Mouse (Mus musculus) kidney, postnatal 36 days (tissue): ENCODE measurements around the gene Iqgap2.

Source experiments
- DNase-seq, 2 experiments: peaks; one replicate each; pipeline ENCODE4 v3.0.0; 2021 to 2022; ENCODE audit warnings: mixed read lengths in 2 of 2

The Iqgap2 gene

DNA sequence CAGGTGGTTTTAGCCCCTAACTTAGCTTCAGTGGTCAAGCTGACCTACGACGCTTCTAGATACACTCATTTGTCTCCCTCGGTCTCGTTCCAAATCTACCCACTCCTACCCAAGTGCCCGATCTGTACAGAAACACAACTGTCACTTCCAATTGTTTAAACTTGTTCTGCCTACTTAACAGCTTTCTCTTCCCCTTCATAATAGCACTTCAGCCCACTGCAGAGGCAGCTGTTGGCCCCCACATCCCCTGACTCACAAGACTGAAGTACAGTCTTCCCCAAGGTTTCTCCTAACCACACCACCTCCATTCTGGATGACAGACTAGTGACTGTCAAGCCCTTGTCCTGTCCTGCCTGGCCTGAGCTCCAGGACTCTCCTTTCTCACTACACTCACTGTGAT lies 63.1 kb downstream of the Iqgap2 start:
- no peak for DNase-seq

DNA sequence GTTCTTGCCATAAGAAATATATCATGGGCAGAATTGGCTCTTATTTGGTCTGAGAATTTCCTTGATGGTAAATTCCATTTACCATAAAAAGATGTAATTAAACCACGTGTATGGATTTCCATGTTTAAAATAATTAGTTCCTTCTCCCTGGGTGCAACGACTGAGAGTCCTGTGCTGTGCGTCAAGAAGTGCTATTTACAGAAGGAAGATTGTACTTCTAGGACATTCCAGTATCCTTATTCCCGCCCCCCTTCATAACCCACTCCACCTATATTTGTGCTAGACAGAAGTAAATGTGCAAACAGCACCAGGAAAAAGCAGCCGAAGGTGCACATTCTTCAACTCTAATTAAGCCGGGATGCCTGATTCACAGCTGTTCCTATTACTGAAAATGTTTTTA lies 65.5 kb downstream of the Iqgap2 start:
- no peak for DNase-seq

DNA sequence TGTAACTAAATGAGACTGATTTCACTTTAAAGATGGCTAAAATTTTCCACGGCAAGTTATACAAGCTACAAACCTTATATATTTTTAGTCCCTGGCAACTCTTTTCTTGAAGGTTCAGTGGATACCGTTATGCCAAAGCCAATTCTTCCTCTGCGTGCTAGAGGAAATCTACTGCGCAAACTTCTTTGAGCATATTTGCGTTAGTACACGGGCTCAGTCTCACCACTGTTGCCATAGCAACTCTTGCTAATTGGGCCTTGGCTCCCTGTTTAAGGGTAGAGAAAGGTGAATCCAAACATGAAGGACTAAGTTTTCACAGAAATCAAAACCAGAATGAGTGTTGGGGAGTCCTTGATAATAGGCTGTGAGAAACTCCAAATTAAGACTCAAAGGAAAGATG lies 68.8 kb downstream of the Iqgap2 start:
- no peak for DNase-seq

DNA sequence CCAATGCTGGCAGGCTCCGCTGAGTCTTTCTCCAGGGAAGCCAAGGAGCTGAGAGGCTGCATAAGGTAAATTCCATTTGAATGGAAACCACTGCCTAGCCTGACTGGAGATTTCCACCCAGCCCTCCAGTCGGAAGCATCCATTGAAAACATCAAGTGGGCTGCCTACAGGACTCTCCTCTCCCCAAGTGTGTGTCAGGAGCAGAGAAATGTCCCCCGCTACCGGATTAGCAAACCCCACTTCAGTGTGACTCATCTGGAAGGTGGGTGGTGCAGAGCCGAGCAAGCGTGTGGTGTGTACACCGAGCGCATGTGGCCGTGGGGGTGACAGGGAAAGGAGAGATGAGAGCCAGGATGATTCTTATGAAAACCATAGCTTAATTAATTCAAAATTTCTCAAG lies 71.7 kb downstream of the Iqgap2 start:
- no peak for DNase-seq

DNA sequence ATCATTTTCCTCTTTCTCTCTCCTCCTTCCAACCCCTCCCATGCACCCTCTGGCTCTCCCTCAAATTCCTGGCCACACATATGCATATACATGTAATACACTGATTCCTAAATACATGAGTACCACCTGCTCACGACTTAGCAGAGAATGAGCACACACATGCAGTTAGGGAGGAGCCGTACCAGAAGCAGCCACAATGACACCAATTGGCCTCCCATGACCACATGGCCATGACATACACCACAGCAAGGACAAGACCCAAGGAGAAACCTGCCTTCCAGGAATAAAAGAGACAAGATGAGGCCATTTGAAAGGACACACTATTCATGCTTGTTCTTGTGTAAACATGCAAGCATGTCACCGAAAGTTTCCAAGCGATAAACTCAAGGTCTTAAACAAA lies 72.8 kb downstream of the Iqgap2 start:
- no peak for DNase-seq

DNA sequence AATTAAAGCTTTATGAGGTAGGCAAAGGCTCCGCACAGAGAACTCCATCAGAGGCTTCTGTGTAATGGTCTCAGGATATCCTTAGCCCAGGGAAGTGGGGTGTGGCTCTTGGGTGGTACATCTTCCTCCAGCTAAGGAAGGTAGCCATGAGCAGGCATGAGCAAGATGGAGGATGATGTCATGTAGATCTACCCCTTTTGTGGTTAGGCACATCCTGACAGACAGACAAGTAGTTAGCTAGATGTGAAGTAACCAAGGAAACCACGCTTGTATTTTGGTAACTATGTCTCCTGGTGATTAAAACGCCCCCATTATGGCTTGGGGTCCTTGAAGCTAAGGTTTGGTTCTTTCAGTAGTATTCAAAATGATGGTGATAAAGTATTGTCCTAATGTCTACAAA lies 78.1 kb downstream of the Iqgap2 start:
- no peak for DNase-seq

- no peak for DNase-seq
These were observed 80.9 kb downstream of the Iqgap2 start for GRCm38 (mm10) chr13:95810796-95811195.

- DNase-seq = no peak
These were observed 84.5 kb downstream of the Iqgap2 start for GRCm38 (mm10) chr13:95807106-95807750.

- DNase-seq = peak; percentile 72 to 83
These were observed 86.1 kb downstream of the Iqgap2 start for GRCm38 (mm10) chr13:95805469-95806166.

DNA sequence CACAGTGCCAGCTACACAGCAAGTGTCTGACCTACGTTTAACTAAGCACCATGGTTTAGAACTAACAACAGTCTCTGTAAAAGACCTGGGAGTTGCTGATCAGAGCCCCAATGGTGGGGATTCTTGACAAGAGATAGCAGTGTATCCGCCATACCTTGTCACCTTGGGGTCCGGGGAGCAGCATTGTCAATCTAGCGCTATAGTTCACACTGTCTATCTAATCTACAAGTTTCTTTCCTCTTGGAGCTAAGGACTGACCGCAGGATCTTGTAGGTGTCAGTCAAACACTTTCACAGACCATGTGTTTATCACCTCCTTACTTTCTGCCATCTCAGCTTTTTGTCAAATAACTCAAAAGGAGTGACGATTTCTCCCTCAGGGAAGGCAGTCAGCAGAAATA lies 87.6 kb downstream of the Iqgap2 start:
- no peak for DNase-seq

- DNase-seq = no peak
These were observed 90.8 kb downstream of the Iqgap2 start for GRCm38 (mm10) chr13:95800925-95801324.

DNA sequence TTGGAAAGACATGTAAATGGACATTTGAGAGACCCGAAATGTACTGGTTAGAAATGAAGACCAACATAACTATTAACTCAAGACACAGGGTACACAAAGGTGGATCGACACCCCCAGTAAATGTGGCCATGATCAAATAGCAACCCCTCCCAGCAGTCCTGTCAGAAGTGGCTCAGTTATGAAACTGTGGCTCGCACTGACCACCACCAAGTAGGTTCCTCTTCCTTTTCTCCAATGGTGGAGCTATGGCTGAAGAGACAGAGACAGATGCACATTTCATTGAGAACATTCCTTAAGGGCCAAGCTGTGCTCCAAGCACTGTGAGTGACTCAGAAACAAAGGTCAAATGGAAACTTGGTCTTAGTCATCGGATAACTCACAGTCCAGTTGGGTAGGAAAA lies 92.4 kb downstream of the Iqgap2 start:
- DNase-seq = no peak

DNA sequence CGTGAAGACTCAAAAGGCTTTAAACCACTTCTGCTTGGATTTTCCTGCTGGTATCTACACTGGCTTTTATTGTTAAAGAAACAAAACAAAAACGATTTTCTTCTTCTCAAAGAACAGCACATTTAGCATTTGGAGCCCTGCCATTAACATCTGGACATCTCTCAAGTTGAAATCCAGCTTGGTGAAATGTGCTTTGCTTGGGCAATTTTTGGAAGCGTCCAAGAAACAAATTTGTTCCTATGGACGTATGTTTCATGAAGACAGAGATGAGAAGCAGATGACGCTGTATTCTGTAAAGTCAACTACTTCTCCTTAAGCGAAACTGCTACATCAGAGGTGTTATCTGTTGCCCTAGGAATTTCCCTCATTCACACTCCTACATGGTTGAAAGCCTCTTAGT lies 93.0 kb downstream of the Iqgap2 start:
- no peak for DNase-seq

- no peak for DNase-seq
These were observed 94.2 kb downstream of the Iqgap2 start for GRCm38 (mm10) chr13:95797530-95797929.

DNA sequence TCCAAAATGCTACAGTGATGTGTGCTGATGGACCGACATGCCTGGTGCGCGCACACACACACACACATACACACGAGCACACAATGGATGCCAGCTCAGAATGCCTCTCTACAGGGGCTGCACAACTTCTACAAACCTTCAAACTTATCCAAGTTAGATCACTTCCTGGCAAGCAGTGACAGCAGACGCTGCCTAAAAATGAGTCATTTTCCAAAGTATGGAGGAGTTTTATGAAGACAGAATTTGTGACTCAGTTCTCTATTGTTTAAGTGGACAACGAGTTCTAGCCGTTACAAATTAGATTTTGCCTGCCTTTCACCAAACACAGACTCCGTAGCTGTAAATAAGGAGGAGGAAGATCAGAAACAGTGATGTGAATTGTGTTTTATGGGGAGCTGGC lies 97.4 kb downstream of the Iqgap2 start:
- DNase-seq = no peak

- no peak for DNase-seq
These were observed 100.8 kb downstream of the Iqgap2 start for GRCm38 (mm10) chr13:95790883-95791282.

GRCm38 (mm10) chr13:95788631-95789376 lies 102.9 kb downstream of the Iqgap2 start:
- peak; percentile 19 to 31 for DNase-seq

- no peak for DNase-seq
These were observed 108.8 kb downstream of the Iqgap2 start for GRCm38 (mm10) chr13:95782969-95783332.

DNA sequence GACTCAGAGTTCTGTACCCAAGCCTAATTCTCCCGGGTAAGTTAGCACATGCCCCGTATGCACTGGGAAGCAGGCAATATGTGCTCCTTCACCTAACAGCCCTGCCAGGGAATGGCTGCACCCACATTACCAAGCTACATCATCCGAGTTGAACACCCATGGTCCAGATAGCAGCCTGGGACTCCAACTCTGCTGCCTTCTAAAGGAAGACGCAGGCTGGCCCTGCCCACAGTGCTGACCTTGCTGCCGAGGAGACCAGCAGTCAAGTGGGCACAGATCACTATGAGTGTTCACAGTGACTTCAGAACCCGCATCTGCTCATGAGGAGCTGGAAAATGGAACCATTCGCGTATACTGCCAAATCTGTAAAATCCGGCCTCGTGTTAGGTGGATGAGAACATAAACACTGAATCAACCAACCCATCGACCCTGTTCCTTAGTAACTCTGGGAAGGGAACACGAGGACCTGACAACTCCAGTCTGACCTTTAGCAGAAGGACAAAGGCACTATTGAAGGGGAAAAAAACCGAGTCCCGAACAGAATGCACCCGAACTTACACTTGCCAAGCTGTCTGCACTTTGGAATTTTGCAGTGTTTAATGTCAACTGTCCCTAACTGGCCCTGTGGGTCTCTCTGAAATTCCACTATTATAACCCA lies 109.3 kb downstream of the Iqgap2 start:
- no peak for DNase-seq

DNA sequence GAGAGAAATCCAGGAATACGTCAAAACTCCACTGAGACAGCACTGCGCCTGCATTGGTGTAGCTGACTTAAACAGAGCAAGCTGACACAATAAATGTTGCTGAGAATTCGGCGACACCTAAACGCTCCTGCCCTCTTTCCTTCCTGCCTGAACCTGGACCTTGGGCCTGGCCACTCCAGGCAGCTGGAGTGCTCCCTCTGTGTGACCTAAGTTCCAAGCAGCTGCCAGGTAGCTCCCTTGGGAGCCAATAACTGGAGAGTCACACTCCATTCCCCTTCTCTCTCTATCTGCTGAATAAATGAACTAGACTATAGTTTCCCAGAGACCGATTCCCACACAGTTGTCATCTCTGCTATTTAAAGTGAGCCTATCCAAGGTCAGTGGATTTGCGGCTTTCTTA lies 111.7 kb downstream of the Iqgap2 start:
- peak in 1 of 2 experiments; percentile 47 for DNase-seq

DNA sequence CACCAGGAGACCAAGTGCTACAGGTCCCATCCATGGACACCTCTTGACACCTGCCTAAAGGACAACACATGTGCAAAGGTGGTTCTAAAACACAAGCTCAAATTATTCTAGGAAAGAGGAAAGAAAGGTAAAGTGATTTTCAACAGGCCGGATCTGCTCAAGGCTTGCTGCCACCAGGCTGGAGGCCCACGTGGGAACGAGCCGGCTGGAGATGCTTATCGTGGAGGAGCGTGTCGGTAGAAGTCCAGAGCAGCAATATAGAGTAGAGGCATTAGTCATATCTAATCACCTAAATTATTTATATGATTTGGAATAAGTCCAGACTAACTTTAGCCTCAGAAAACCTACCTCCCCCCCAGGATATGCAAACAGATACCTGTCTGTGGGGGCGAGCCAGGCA lies 112.5 kb downstream of the Iqgap2 start:
- no peak for DNase-seq

DNA sequence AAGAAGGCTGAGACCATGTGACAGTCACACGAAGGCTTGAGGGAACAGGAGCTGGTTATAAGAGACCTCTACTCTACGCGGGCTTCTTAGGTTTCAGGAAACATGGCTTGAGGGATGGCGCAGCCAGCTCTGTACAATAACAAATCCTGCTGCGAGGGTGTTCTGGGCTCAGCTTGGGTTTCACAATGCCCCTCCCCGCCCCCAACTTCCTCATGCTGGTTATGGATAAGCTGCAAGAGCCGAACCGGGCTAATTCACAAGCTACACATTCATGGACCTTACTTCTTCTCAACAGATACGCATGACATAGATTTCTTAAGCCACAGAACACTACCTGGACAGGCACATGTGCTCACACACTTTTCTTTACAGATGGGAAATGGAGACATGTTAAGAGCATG lies 113.0 kb downstream of the Iqgap2 start:
- DNase-seq = peak in 1 of 2 experiments; percentile 27

GRCm38 (mm10) chr13:95777651-95778391 lies 113.9 kb downstream of the Iqgap2 start:
- DNase-seq = no peak
